Mouse (Mus musculus): ENCODE measurements at regions not wholly inside any gene's neighbourhood (a gene's known extent, or its start where the extent isn't known, plus 50 kb on each side); places are given as distances from the start of the nearest gene placed in this dataset.

DNA sequence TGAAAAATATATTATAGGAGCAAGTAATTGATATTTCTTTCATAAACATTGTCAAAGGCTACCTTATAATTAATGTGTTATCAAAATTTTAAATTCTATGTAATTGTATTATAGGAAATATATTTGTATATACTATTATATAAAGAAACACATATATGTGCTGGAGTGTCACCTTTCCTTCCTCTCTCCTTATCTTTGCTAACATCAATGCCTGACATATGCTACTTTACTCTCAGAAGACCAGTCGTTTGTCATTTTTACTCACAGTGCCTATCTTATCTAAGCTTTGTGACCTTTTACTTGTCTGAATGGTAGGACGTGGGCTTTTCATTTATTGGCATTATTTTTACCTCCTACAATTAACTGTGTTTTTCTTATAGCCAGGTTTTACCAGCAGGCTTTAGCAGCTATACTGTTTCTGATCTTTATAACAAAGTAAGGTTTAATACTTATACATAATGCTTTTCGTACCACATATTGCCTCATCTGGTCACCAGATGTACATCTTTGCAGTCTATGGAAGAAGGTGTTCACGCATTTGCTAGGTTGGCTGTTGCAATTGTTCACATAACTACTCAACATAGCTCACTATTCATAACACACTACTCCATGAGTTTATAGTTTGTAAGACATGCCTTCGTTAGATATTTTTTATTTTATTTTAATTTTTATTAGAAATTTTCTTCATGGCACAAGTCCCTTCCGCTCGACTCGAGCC, 597.2 kb upstream of the Klhl1 start:
- TF ChIP-seq CTCF (conservative IDR thresholded peaks at IDR 0.05; ENCODE audit: low read length) (no peak), POU5F1 (IDR thresholded peaks at IDR 0.05; ENCODE audit: borderline replicate concordance, low read length) (no peak), NANOG (IDR thresholded peaks at IDR 0.05; ENCODE audit: borderline replicate concordance, low read length) (no peak)

Data from E14TG2a.4 (cell line).